Mouse (Mus musculus): ENCODE results near the gene Lsm2.
"Not testable (repeated sequence)": the region's sequence is repeated elsewhere in the genome, so short reads cannot be mapped to it uniquely, and the experiment has no call there.

Lsm2 gene

GRCm38 (mm10) chr17:34981690-34982180 is at the start of gene Lsm2:
Gene Lsm2, plus strand, starts transcription at chr17:34981862.
- DNase-seq = peak; percentile 94

DNA sequence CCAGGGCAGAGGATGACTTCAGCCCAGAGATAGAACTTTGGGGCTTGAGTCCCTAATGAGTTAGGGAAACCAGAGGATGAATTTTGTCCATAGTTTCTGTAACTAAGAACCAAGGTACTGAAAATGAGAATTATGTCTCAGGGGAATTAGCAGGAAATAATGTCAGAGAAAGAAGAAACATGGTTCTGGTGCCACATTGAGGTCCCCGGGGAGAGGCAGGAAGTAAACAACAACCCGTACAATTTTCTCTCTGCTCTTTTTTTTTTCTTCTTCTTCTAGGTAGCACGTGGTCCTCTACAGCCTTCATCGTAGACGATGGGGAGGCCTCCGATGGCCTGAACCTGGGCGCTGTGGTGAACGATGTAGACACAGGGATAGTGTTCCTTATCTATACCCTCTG is 49.4 kb upstream of the Lsm2 start:
- DNase-seq = no peak

GRCm38 (mm10) chr17:34934031-34934430 is 47.6 kb upstream of the Lsm2 start:
- peak; percentile 48 for DNase-seq

GRCm38 (mm10) chr17:34934830-34935229 is 46.8 kb upstream of the Lsm2 start:
- DNase-seq = no peak

GRCm38 (mm10) chr17:34937960-34938505 is 43.6 kb upstream of the Lsm2 start:
- DNase-seq = no peak

DNA sequence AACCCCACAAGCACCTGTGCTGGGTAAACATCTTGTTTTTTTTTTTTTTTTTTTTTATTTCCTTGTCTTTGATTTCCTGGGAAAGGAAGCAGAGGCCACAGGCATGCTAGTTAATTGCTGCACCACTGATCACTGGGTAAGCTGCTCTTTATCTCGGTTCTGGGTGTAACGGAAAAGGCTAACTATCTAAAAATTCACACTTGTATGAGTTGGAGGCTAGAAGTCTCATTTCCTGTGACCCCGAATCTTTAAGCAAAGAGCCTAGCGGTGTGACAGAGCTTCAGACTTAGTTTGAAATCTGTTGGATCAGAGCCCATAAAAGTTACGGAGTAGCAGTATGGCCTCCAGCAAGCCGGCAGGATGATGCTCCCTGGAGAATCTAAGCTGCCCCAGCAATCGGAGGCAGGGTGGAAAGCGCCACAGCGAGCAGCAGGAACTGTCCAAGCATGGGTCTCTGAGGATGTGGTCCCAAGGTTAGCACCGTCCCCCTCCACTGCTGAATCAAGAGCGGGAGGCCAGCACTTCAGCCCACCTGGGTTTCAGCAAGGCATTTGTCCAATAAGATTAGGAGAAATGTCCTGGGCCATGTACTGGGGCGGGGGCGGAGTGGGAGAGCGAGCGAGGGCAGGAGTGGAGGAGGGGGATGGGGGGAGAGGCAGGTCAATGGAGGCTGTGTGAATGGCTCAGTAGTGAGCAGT is 40.2 kb upstream of the Lsm2 start:
- no peak for DNase-seq

DNA sequence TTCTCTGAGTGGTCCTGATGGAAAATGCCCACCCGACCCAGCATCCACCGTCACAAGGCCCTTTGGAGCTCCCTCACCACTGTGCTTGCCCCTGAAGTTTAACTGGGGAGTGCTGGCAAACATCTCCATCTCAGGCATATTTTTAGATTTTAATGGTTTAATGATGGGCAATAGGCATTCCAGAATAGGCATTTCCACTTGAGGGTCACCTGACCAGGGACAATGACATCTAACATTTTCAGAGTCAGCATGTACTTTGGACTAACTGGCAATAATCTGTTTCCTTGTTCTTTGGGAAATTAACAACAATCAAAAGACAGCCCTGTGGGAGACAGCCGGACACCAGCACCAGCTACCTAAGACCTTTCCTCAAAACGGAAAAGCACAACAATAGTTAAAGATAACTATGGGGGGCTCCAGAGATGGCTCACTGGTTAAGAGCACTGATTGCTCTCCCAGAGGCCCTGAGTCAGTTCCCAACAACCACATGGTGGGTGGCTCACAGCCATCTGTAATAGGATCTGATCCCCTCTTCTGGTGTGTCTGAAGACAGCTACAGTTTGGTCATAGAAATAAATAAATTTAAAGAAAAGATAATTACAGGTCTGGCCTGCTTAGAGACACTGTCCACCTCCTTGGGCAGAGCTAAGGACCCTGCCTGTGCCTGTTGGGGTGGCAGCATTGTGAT is 38.4 kb upstream of the Lsm2 start:
- DNase-seq = no peak

- no peak for DNase-seq
Observed at GRCm38 (mm10) chr17:34944362-34944761, 37.3 kb upstream of the Lsm2 start.

GRCm38 (mm10) chr17:34946486-34947140 is 35.0 kb upstream of the Lsm2 start:
- no peak for DNase-seq

- no peak for DNase-seq
Observed at GRCm38 (mm10) chr17:34947606-34948005, 34.1 kb upstream of the Lsm2 start.

DNA sequence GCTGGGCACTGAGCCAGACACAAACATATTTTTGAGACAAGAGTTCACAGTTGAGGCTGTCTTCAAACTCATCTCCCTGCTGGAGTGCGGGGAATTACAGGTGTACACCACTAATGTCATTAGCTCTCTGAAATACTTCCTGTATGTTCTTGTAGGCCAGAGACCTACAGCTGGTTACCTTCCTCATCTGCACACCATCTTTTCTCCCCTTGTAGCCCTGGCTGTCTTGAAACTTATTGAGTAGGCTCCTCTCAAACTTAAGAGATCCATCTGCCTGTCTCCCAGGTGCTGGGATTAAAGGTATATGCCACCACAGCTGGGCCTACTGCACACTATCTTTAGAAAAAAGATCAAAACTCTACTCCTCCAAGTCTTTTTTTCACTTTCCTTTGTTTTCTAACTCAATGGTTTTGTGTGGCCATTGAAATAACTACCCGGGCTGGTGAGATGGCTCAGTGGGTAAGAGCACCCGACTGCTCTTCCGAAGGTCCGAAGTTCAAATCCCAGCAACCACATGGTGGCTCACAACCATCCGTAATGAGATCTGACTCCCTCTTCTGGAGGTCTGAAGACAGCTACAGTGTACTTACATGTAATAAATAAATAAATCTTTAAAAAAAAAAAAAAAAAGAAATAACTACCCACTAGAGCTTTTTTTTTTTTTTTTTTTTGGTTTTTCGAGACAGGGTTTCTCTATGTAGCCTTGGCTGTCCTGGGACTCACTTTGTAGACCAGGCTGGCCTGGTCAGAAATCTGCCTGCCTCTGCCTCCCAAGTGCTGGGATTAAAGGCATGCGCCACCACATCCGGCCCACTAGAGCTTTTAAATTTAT is 32.7 kb upstream of the Lsm2 start:
- DNase-seq = not testable (repeated sequence)

- no peak for DNase-seq
Observed at GRCm38 (mm10) chr17:34949553-34949969, 32.1 kb upstream of the Lsm2 start.

DNA sequence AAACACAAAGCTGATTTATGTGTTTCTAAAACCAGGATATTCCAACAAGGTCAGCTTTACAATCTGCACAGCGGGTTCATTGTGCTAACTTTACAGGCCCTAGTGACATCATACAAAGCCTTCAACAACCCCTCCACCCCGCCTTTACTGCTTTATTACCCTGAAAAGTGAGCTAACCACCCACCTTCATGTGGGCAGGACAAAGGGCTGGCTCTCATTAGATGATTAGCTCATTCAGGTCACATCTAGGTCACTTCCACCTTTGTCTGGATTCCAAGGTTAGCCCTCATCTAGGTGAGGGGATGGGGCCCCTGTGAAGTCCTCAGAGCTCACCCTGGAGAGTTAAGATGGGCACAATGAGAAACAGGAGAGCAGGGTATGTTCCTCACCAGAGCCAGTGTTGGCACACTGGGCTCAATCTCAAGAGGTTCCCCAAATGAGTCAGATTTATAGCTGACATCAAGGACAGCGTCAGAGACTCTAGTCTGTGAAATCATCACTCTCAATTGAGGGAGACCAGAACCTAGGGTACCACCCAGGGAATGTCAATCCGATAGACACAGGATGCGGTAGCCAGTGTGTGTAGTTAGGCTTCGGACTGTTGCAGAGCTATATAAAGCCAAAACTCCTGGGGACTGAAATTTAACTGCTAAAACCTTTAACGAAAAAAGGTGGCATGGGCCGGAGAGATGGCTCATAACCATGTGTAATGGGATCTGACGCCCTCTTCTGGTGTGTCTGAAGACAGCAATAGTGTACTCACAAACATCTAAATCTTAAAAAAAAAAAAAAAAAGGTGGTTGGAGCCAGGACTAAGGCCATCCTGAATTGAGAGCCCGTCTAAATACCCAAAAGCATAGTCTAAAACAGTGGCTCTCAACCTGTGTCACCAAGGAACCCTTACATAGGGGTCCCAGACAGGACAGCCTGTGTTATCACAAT is 30.9 kb upstream of the Lsm2 start:
- no peak for DNase-seq

GRCm38 (mm10) chr17:34951636-34952377 is 29.9 kb upstream of the Lsm2 start:
- peak; percentile 52 for DNase-seq

- peak; percentile 63 for DNase-seq
Observed at GRCm38 (mm10) chr17:34952378-34953040, 29.2 kb upstream of the Lsm2 start.

DNA sequence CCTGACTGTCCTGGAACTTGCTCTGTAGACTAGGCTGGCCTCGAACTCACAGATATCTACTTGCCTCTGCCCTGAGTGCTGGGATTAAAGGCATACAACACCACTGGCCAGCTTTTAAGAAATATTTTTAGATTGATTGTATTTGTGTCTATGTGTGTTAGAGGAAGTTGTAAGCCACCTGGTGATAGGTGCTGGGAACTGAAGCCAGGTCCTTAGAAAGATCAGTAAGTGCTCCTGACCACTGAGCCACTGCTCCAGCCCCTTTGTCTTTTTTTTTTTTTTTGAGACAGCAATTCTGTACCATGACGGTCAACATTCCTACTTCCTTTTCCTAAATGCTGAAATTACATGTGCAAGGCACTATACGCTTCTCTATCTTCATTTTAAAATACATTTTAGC is 28.4 kb upstream of the Lsm2 start:
- no peak for DNase-seq

GRCm38 (mm10) chr17:34953904-34954303 is 27.8 kb upstream of the Lsm2 start:
- DNase-seq = no peak

DNA sequence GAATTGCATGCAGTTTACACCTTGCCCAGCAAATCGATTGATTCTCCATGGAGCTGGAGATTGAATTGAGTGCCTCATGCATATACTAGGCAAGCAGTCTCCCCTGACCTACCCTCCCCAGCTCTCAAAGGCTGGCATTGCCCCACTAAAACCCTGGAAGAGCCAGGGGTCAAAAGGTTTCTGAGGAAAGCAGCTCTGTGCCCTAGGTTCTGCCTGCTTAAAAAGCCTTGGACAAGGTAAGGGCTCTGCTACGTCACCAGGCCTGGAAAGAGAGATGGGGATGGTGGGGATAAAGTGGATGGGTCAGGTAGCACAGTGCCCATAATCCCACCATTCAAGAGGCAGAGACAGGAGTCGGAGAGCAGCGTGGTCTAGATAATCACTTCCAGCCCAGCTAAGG is 26.8 kb upstream of the Lsm2 start:
- no peak for DNase-seq

DNA sequence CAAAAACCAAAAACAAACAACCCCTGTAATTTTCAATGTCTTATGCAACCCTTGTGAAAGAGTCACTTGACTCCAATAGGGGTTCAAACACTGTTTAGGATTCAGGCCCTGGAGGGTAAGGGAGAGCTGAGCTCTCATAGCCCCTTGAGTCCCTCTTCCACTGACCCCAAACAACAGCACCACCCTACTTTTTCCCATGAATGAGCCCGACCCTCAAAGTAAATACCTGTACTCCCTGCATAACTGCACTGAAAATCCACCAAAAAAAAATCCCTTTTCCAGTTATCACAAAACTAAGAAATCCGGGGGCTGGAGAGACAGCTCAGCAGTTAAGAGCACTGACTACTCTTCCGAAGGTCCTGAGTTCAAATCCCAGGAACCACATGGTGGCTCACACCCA is 25.8 kb upstream of the Lsm2 start:
- no peak for DNase-seq

DNA sequence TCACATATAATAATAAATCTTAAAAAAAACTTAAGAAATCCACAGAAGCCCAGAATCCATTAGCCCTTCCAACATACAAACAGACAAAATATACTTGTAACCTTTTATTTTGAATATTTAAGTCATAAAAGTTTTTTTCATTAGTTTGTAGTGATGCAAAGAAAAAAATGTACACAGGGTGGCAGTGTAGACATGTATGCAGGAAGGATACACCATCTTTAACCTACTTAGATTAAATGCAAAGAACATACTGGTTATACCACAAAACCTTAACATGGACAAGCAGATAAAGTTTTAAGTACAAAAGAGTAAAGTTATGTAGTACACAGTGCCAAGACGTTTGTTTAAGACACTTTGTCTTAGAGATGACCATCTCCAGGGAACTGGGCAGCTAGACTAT is 25.3 kb upstream of the Lsm2 start:
- no peak for DNase-seq
